Mouse (Mus musculus): Measurements from ENCODE around the gene Tmc4.
"Not testable (repeated sequence)": the region's sequence is repeated elsewhere in the genome, so short reads cannot be mapped to it uniquely, and the experiment has no call there.

The Tmc4 gene

DNA sequence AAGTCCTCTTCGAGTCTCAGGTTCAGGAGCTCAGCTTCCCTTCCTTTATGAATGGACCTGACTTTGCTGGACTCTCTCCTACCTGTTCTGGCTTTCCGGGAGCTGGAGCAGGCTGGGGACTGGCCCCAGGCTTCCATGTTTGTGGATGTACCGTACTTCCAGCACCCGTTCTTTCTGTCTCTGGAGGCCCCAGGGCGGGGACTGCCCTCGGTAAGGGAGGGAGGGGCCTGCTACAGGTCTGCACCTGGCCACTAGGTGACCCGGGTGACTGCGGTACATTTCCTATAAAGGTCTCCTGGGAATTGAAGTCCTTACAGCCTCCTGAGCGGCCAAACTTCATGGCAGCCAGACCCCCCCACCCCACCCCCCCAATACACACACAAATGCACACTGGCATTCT is at the start of gene Tmc4:
Gene Tmc4, minus strand, starts transcription at position 212 of the 400 bp plus-strand sequence.
- no peak for DNase-seq (ENCODE audit: low spot score in 2 of 2)

DNA sequence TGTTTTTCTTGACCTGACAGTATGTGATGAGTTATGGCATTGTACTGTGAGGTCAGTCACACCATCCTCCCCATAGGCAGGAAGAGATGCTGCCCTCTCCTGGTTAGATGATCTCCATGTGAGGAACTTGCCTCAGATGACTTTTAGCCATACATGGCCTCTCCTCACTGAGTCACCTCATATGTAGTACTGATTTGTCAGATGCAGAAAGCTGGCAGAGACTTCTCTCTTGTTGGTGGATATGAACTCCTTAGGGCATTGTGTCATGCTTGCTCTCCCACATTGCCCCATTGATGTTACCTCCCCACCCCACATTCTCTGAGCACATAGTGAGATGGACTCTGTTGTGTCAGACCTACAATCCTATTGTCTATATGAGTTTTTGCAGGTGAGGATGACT is 48.1 kb upstream of the Tmc4 start:
- not testable (repeated sequence) for DNase-seq (ENCODE audit: low spot score in 2 of 2)

DNA sequence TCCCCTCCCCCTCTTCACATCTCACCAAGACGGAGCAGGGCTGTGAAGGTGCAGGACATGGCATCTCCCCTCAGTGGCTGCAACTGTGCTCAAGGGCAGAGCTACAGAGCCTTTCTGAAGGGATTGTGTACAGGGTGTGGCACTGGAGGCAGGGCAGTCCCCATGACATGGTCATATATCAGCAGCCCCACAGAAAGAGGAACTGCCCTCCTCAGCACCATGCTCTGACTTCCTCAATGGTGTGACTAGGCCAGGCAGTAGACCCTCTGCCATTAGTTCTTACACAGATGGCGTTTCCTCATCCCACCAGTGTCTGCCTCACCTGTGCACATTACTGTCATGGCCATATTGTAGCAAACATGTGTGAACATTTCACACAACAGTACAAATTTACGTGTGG is 42.9 kb upstream of the Tmc4 start, which contains the start of gene Pirb:
Gene Pirb, minus strand, starts transcription at position 124 of the 400 bp plus-strand sequence.
- DNase-seq (ENCODE audit: low spot score in 2 of 2): not testable (repeated sequence)

DNA sequence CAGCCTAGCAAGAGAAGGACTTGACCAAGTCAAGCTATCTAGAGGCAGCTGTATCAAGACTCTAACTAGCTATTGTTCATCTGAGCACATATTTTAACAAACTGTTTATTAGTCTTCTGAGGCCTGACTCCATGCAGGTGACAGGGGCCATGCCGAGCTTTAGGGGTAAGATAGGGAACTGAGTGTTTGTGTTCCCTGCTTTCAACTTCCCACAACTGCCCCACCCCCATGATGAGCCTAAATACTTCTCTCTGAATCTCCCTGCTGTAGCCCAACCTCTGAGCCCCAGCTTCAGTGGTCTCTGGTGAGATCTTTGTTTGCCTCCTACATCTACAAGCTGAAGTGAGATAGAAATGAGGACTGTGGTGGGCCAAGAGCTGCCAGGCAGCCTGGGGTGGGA is 37.9 kb upstream of the Tmc4 start:
- DNase-seq (ENCODE audit: low spot score in 2 of 2): no peak

DNA sequence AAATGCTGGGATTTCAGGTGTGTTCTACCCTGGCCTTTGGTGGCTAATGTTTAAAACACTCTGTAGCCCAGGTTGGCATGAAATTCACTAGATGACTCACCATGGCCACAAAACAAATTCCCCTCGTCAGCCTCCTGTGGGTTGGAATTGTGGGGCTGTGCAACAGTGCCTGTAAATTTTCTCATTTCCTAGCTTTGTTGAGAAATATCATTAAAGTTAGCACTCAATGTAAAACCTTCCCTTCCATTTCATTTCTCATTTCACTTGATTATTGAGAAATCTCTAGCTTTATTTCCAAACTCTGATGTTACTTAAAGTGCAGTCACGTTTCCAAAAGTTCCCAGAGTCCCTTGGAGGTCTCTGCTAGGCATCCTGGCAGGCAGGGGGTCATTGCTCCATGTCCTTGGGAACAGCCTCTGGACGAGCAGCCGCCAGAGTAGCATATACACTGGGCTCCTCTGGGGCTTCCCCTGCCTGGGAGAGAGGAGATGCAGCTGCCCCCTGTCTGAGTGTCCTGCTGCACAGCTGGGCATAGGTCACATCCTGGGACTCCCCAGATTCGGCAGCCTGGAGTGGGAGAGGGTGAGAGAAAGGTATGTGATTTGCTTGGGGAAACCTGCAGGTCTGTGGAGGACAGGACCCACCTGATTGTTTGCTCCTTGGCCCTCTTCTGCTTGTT is 35.0 kb upstream of the Tmc4 start:
- no peak for DNase-seq (ENCODE audit: low spot score in 2 of 2)

DNA sequence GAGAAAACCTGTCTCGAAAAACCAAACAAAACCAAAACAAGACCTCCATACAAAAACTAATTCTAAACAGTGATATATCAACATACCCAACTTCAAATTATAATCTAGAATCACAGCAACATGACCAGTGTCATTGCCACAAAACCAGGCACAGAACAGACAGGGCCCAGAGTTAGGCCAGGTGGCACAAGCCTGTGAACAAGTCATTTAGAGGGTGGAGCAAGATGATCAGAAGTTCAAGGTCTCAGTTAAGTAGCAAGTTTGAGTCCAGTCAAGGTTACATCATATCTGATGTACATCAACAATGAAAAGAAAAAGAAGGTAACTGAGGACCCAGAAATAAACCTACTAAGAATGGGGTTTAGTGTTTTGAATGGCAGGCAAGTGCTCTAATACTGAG is 31.6 kb upstream of the Tmc4 start:
- DNase-seq (ENCODE audit: low spot score in 2 of 2): no peak

DNA sequence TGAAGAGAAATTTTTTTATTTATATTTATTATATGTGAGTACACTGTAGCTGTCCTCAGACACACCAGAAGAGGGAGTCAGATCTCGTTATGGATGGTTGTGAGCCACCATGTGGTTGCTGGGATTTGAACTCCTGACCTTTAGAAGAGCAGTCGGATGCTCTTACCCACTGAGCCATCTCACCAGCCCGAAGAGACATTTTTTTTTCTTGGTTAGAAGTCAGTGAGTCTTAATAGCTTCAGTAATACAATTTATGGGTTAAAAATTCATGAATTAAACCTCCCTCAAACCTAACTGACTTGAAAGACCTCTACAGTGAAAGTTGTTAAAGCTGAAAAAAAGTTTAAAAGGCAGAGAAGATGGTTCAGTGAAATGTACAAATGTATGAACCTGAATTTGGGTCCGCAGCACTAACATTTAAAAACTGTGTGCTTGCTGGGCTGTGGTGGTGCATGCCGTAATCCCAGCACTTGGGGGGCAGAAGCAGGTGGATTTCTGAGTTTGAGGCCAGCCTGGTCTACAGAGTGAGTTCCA is 31.2 kb upstream of the Tmc4 start:
- DNase-seq (ENCODE audit: low spot score in 2 of 2): not testable (repeated sequence)

DNA sequence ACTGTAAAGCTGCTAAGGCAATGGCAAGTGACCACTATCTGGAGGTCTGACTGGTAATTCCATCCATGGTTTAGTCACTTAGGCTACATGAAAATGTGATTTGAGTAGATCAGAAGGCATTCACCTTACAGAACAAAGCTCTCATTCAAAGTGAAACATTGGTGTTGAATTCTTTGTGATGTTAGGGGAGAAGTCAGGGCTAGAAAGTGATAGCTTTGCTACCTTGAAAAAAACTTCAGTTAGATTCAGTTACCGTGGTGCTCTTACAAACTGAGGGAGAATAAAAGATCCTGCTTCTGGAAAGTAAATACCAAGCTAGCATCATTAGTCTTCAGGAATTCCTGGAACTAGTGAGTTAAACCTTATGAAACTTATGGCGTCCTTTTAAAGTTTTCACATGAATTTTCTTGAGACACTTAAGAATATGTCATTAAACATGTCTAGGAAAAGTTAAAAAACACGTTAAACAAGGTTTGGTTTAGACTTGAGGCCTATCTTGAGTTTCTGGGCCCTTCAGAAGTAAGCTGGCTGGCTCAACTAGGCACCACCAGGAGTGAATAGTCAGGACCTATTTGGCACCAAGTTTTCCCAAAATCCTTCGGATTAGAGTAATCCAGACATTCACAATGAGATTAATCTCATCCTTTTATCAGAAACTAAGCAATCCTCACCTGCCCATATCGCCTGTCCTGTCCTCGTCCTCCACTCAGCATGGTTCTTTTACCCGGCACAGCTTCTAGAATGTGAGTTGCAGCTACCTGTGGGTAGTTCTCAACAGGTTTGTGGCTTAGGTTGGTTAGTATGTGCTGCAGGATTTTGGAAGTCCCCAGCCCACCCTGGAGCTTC is 30.4 kb upstream of the Tmc4 start:
- DNase-seq (ENCODE audit: low spot score in 2 of 2): no peak

DNA sequence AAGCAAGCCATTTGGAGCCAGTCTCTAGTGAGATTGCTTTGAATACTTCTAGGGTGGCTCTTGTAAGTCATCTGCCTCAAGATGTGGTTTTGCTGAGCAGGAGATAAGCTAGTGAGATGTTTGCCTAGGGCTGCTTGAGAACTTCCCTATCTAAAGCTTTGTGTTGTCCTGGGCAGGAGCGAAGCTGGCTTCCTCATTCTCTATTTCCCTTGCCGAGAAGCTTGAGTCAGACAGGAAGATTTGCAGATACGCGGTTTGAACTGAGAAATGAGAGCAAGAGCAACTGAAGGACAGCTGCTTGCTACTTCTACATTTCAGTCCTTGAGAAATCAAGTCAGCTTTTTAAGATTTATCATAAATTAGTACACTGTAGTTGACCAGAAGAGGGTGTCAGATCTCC is 29.7 kb upstream of the Tmc4 start:
- no peak for DNase-seq (ENCODE audit: low spot score in 2 of 2)

DNA sequence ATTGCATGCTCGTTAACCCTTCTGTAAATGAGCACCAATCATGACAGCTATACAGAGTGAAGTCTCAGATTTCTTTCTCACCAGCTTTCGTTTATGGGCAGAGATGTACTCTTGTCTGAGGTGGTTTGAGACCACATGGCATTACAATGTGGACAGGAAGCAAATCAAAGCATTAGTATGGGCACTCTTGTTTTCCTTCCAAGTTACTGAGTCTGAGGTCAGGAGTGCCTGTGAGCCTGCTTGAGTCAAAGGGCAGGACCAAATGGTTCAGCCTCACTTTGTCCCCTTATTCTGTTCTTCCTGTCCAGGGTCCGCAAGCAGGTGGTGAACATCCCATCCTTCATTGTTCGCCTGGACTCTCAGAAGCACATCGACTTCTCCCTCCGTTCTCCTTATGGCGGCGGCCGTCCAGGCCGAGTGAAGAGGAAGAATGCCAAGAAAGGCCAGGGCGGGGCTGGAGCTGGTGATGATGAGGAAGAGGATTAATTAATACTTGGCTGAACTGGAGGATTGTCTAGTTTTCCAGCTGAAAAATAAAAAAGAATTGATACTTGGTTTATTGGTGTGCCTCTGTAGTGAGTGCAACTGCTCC is 29.1 kb upstream of the Tmc4 start:
- DNase-seq (ENCODE audit: low spot score in 2 of 2): no peak

DNA sequence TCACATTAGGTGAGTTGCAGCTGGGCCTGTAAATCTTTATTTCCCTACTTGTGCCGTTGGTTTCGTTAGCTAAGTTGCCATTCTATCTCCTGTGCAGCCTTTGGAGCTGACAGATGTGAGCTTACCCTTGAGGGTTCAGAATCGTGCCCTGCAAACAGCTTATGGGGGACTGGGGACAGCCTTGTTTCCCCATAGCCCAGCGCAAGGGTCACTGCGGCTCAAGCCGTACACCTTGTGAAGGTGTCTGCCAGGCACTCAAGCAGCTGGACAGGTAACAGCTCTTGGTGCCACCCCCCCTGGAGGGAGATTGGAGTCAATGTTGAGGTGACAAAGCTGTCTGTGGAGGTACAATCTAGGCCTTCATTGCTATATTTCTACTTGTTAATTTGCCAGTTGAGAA is 28.6 kb upstream of the Tmc4 start:
- no peak for DNase-seq (ENCODE audit: low spot score in 2 of 2)

DNA sequence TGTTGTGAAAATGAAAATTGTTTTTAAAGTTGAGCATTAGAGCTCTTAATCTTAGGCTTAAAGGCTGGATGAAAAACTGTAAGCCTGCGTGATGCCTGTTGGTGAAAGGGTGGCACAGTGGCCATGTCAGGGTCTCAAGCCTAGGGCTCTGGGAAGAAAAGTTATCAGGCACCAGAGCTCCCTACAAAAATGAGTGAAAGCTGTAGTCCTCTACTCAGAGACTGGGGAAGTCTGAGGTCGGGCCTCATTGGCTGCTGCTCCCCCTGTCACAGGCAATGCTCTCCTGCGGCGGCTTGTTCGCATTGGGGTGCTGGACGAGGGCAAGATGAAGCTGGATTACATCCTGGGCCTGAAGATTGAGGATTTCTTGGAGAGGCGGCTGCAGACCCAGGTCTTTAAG is 28.1 kb upstream of the Tmc4 start:
- DNase-seq (ENCODE audit: low spot score in 2 of 2): not testable (repeated sequence)

DNA sequence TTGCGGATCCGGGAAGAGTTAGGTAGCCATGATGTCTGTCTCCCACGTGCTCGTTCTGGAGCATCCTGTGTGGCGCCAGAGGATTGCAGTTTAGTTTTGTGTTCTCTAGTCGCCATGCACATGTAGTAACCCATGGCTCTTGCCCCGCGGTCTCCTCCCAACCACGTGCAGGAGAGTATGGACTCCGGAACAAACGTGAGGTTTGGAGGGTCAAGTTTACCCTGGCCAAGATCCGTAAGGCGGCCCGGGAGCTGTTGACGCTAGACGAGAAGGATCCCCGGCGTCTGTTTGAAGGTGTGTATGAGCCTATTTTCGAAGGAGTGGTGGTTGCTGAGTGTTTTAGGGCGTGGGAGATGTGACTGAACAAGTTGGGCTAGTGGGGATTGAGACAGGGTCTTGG is 27.1 kb upstream of the Tmc4 start:
- no peak for DNase-seq (ENCODE audit: low spot score in 2 of 2)

DNA sequence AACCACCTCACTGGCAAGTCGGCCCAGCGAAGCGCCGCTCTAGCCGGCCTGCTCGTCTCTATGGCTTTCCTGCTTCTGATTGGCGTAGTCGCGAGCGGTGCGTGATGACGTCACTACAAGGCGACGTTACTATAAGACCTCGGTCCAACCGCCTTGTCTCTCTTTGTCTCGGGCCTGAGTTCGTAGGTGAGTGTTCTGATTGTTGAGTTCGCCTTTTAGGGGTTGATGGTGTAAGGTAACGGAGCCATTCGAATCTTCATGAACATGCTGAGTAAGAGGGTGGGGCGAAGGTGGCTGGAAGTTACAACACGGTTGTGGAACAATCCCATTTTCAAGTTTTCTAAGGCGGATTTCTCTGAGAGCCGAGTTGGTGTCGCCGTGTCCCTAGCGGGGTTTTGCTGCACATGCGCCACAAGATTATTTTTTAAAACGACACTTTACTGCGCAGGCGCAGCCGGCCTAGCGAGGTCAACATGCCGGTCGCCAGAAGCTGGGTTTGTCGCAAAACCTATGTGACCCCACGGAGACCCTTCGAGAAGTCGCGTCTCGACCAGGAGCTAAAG is 26.6 kb upstream of the Tmc4 start, which contains the start of gene Rps9:
Gene Rps9, plus strand, starts transcription at position 115 of the 563 bp plus-strand sequence.
- peak; percentile 94 to 96 for DNase-seq (ENCODE audit: low spot score in 2 of 2)

DNA sequence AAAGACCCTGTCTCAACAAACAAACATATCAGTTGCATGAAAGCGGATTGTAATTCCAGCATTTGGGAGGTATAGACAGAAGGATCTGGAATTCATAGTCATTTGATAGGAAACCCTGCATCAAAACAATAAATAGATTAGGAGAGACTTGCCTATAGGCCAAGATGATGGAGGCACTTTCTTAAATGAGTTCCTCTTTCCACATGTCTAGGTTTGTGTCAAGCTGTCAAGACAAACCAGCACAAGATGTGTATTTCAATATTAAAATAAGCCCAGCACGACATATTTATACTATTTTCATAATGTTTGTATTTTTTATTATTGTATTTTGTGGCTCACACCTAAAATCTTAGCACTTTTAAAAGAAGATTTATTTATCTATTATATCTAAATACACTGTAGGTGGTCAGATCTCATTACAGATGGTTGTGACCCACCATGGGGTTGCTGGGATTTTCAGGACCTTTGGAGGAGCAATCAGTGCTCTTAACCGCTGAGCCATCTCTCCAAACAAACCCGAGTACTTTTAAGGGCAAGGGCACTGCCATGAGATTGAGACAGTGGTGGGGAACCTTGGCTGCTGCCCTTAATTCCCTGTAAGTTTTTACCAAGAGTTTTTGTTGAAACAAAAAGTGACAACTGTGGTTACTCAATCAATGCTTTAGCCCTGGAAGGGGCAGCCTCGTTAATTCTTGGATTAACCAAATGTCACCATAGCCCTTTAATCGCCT is 26.0 kb upstream of the Tmc4 start:
- DNase-seq (ENCODE audit: low spot score in 2 of 2): no peak

DNA sequence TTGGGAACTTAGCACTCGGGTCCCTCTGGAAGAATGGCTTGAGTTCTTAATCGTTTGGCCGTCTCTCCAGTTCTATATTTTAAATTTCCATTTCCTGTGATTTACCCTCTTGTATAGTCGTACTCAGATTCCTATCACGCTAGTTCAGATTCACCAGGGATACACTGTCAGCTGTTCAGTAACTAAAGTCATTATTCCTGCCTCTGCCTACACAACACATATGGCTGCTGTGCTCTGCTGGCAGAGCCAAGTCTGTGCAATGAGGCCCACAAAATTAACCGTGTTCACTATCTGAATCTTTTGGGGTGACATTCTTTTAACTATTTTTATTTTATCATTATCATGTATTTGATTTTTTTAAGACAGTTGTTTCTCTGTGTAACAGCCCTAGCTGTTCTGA is 21.1 kb upstream of the Tmc4 start:
- no peak for DNase-seq (ENCODE audit: low spot score in 2 of 2)

DNA sequence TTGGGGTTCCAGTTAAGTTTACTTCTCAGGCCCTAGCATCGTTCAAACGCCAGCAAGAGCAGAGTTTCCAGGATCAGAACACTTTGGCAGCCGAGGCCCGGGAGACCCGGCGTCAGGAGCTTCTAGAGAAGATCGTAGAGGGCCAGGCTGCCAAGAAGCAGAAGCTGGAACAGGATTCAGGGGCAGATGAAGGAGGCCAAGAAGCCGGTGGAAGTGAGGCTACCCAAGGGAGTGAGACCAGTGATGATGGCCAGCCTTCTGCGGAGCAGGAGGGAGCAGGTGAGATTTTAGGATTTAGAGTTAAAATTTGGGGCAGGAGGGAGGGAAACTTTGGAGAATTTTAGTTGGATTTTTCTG is 17.6 kb upstream of the Tmc4 start:
- not testable (repeated sequence) for DNase-seq (ENCODE audit: low spot score in 2 of 2)

DNA sequence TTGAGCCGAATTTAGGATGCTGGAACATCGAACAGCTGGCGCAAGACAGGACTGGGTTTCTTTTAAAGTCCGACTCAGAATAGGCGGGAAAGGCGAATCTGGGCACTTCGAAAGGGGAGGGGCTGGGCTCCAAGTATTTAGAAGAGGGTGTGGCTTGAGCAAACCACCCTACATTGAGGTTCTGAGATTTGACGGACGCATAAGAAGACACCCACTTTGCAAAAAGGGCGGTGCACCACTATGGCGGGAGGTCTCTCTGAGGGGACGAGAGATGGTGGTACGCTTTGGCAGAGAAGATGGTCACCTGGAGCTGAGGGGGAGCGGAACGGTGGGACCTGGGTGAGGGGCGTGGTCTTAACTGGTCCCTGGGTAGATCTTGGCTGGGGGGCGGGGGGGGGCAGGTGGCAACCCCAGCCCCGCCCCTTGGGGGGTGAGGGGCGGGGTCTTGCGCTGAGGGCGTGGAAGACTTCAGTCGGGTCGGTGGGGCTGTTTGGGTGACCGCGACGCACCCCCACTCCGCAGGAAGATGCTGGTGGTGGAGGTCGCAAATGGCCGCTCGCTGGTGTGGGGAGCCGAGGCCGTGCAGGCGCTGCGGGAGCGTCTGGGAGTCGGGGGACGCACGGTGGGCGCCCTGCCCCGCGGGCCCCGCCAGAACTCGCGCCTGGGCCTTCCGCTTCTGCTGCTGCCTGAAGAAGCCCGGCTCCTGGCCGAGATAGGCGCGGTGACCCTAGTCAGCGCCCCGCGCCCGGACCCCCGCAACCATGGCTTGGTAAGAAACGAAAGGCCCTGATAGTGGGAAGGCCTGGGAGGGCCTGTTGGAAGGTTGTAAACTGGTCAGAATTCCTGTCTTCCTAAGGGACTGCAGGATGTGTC is 17.0 kb upstream of the Tmc4 start:
- peak; percentile 42 to 58 for DNase-seq (ENCODE audit: low spot score in 2 of 2)

DNA sequence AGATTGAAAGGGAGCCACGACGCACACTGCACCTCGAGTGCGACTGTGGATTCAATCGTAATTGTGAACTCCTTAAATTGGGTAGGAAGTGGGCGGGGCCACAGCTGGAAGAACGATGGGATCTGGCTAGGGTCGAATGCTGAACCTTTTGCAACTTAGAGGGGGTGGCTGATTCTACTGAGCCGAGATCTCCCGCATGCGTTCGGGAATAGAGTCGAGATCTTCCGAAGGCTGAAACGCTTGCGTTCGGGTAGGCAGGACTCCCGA is 16.4 kb upstream of the Tmc4 start:
- DNase-seq (ENCODE audit: low spot score in 2 of 2): no peak

DNA sequence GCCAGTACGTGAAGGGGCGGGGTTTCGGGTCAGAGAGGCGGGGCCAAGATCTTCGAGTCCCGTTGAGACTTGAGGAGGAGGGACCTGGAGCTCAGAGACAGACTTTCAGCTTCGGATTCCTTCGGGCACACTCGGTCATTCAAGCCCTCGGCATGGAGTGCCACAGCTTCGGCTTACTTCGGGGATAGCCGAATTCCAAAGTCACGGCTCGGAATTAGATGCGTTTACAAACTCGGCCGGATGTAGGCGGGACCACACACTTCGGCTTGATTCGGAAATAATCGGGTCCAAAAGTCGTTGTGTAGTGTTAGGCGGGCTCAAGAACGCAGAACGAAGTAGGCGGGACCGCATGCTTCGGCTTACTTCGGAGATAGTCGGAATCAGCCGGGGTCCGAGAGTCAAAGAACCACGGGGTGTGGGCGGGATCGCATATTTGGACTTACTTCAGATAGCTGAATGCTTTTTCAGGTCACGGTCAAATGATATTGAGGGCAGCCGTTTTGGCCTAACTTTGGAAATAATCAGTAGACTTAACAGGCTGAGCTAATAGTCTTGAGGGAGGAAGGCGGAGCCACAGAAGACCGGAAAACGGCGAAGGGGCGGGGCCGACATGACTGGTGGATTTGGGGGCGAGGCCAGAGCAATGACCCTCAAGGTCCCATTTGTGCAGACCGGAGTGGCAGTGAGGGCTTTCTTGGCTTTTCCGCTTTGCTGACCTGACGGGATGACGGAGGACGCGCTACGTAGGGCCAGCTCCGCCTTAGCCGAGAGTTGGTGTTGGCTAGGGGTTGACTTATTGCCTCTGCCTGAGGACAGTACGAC is 15.8 kb upstream of the Tmc4 start, which contains the start of gene Mboat7:
Gene Mboat7, minus strand, starts transcription at position 537 of the 822 bp plus-strand sequence.
- DNase-seq (ENCODE audit: low spot score in 2 of 2): peak; percentile 96 to 99

All from thymus, postnatal 10 days (tissue).